Mouse (Mus musculus) megakaryocyte-erythroid progenitor cell, adult 5 weeks (primary cell): ENCODE results near the gene Cops3. TPM values are rescaled to one million over a fixed set of nuclear protein-coding genes. Genes with fewer than 3 reads are reported as not detected.

Experiments used
- polyA plus RNA-seq: library from polyadenylated mRNA; stranded (reverse); fragments of >175 nt; gene quantifications from 2 replicates; pipeline ENCODE4 v1.2.3, GENCODE M21; 2012

Cops3 gene
- 10.3 and 13.3 TPM in 2 replicates for polyA plus RNA-seq

GRCm38 (mm10) chr11:59839459-59840126, at the start of gene Cops3:
TSS of gene Cops3 (minus strand) at chr11:59839838.

GRCm38 (mm10) chr11:59839008-59839458, 605 bp downstream of the Cops3 start, which contains the start of gene Nt5m:
TSS of gene Nt5m (plus strand) at chr11:59839447.

GRCm38 (mm10) chr11:59809670-59810474, 29.8 kb downstream of the Cops3 start, which contains the start of gene Flcn:
TSS of gene Flcn (minus strand) at chr11:59810016.

GRCm38 (mm10) chr11:59787199-59787781, 52.3 kb downstream of the Cops3 start, which contains the start of gene Pld6:
TSS of gene Pld6 (minus strand) at chr11:59787645.

Other genes starting within 250 kb of the Cops3 start
- gene Olfr223, start 246.5 kb downstream of the Cops3 start, polyA plus RNA-seq: not detected in 2 replicates
- 64.6 and 83.2 TPM in 2 replicates for gene Mprip, start 178.5 kb downstream of the Cops3 start, polyA plus RNA-seq
- 4.1 and 4.4 TPM in 2 replicates for gene Pld6, start 52.2 kb downstream of the Cops3 start, polyA plus RNA-seq
- gene Flcn, start 29.8 kb downstream of the Cops3 start, polyA plus RNA-seq: 22.4 and 27.6 TPM in 2 replicates
- 14.7 and 17.8 TPM in 2 replicates for gene Nt5m, start 391 bp downstream of the Cops3 start, polyA plus RNA-seq
- gene Med9, start 108.4 kb upstream of the Cops3 start, polyA plus RNA-seq: 47.5 and 51.4 TPM in 2 replicates
- 1.9 and 2.1 TPM in 2 replicates for gene Rasd1, start 125.1 kb upstream of the Cops3 start, polyA plus RNA-seq
- gene Pemt, start 206.7 kb upstream of the Cops3 start, polyA plus RNA-seq: 13.1 and 15.7 TPM in 2 replicates